Mouse (Mus musculus) limb, embryonic 15.5 days (tissue): ENCODE results near the gene Med12l. TPM values are rescaled to one million over a fixed set of nuclear protein-coding genes. Genes with fewer than 3 reads are reported as not detected.
"Not testable (repeated sequence)": the region's sequence is repeated elsewhere in the genome, so short reads cannot be mapped to it uniquely, and the experiment has no call there.

Source experiments
- ATAC-seq: fragments of 200-750 bp; cut with Nextera tagmentation; 2 replicates; pipeline ENCODE4 v1.8.0; 2017; ENCODE audit warnings: low read depth, moderate TSS enrichment; ENCODE audit not compliant: insufficient number of reproducible peaks, low FRiP score, low TSS enrichment
- H3K27ac ChIP-seq: fragments of 300-500 bp; sonication (generic); 2 replicates; pipeline ENCODE4 v1.5.1; 2015; ENCODE audit warnings: moderate library complexity, mild to moderate bottlenecking, inconsistent platforms
- H3K27me3 ChIP-seq: fragments of 300-500 bp; sonication (generic); 2 replicates; pipeline ENCODE4 v1.6.1; 2015; ENCODE audit warnings: inconsistent platforms
- H3K36me3 ChIP-seq: fragments of 300-500 bp; sonication (generic); 2 replicates; pipeline ENCODE4 v1.6.1; 2015; ENCODE audit warnings: inconsistent platforms
- H3K4me1 ChIP-seq: fragments of 300-500 bp; sonication (generic); 2 replicates; pipeline ENCODE4 v1.6.1; 2015; ENCODE audit warnings: inconsistent platforms
- H3K4me2 ChIP-seq: fragments of 300-500 bp; sonication (generic); 2 replicates; pipeline ENCODE4 v1.6.1; 2015; ENCODE audit warnings: mild to moderate bottlenecking, inconsistent platforms
- H3K4me3 ChIP-seq: fragments of 300-500 bp; sonication (generic); 2 replicates; pipeline ENCODE4 v1.5.1; 2015; ENCODE audit warnings: mild to moderate bottlenecking, inconsistent platforms
- H3K9ac ChIP-seq: fragments of 300-500 bp; sonication (generic); 2 replicates; pipeline ENCODE4 v1.6.1; 2015; ENCODE audit warnings: inconsistent platforms
- H3K9me3 ChIP-seq: fragments of 300-500 bp; sonication (generic); 2 replicates; pipeline ENCODE4 v1.6.1; 2016; ENCODE audit warnings: inconsistent platforms
- WGBS: fragments of 180-500 bp; shearing (Covaris S2); methylation state at CpG from one replicate; pipeline ENCODE4 v1.1.7; 2015; 5-methylcytosine and 5-hydroxymethylcytosine counted together
- polyA plus RNA-seq: library from polyadenylated mRNA; unstranded; fragments of >200 nt; fragmentation: Nextera tagmentation; extraction: Ambion mirVana; gene quantifications from 2 replicates; pipeline ENCODE4 v1.2.1, GENCODE M21; 2015

Gene Med12l
- polyA plus RNA-seq, 1 experiment from 2014 or later, result 2.0 TPM

- no peak for ATAC-seq
- no peak overlapping the region for H3K9ac ChIP-seq
- H3K27ac ChIP-seq, result no peak overlapping the region
- WGBS, result 21% methylated on average over 4 of the region's 4 CpGs
- no peak overlapping the region for H3K4me2 ChIP-seq
- H3K4me3 ChIP-seq, result no peak overlapping the region
- no peaks in the 10 kb centered on the region for H3K27me3 ChIP-seq
- no peaks in the 10 kb centered on the region for H3K9me3 ChIP-seq
- no peaks in the 10 kb centered on the region for H3K36me3 ChIP-seq
- no peaks in the 10 kb centered on the region for H3K4me1 ChIP-seq
Measured at GRCm38 (mm10) chr3:59025193-59025535, 19.5 kb downstream of the Med12l start.

GRCm38 (mm10) chr3:59028696-59029095 lies 23.1 kb downstream of the Med12l start:
- H3K4me2 ChIP-seq, result no peak overlapping the region
- H3K4me3 ChIP-seq, result no peak overlapping the region
- no peaks in the 10 kb centered on the region for H3K4me1 ChIP-seq
- no peak for ATAC-seq
- H3K27ac ChIP-seq, result no peak overlapping the region
- no peak overlapping the region for H3K9ac ChIP-seq
- H3K9me3 ChIP-seq, result no peaks in the 10 kb centered on the region
- H3K27me3 ChIP-seq, result no peaks in the 10 kb centered on the region
- H3K36me3 ChIP-seq, result no peaks in the 10 kb centered on the region
- 55% methylated on average over 6 of the region's 6 CpGs for WGBS

- Histone ChIP-seq H3K4me2 (no peak overlapping the region), H3K9ac (no peak overlapping the region), H3K9me3 (no peaks in the 10 kb centered on the region), H3K27ac (no peak overlapping the region), H3K4me3 (no peak overlapping the region), H3K4me1 (no peaks in the 10 kb centered on the region), H3K27me3 (no peaks in the 10 kb centered on the region), H3K36me3 (no peaks in the 10 kb centered on the region)
- WGBS, result 37% methylated on average over 4 of the region's 4 CpGs
- ATAC-seq, result no peak
Measured at GRCm38 (mm10) chr3:59030986-59031385, 25.4 kb downstream of the Med12l start.

DNA sequence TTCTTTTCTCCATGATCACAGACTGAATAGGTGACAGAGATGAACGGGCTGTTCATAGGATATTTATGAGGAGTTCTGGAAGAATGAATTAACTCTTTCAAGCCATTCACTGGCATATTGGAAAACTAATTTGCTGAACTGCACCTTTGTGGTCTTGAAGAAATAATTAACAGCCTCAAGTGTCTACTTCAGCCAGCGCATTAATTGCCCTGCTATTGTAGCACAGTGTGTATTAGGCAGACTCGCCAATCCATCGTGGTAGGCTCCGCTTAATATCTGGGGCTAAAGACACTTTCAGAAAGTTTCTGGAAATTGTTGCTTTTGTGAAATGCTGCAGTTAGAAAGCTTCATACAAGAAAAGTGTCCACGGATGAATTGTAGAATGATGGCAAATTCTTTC lies 35.9 kb downstream of the Med12l start:
- no peaks in the 10 kb centered on the region for H3K27me3 ChIP-seq
- ATAC-seq, result no peak
- H3K27ac ChIP-seq, result no peak overlapping the region
- H3K9me3 ChIP-seq, result no peaks in the 10 kb centered on the region
- H3K4me3 ChIP-seq, result no peak overlapping the region
- no peak overlapping the region for H3K4me2 ChIP-seq
- H3K4me1 ChIP-seq, result no peaks in the 10 kb centered on the region
- no peak overlapping the region for H3K9ac ChIP-seq
- WGBS, result 74% methylated on average over 6 of the region's 6 CpGs
- no peaks in the 10 kb centered on the region for H3K36me3 ChIP-seq

- 82% methylated on average over 17 of the region's 17 CpGs for WGBS
- peaks cover 4% of the 10 kb centered on the region; the same call in 1 of the 2 replicates for H3K4me1 ChIP-seq
- H3K36me3 ChIP-seq, result no peaks in the 10 kb centered on the region
- H3K9me3 ChIP-seq, result no peaks in the 10 kb centered on the region
- no peaks in the 10 kb centered on the region for H3K27me3 ChIP-seq
- no peak overlapping the region for H3K9ac ChIP-seq
- H3K4me3 ChIP-seq, result no peak overlapping the region
- H3K27ac ChIP-seq, result no peak overlapping the region
- no peak overlapping the region for H3K4me2 ChIP-seq
- no peak for ATAC-seq
Measured at GRCm38 (mm10) chr3:59054834-59055535, 49.4 kb downstream of the Med12l start.

GRCm38 (mm10) chr3:59059022-59059541 lies 53.5 kb downstream of the Med12l start:
- WGBS, result 3% methylated on average over 7 of the region's 7 CpGs
- Histone ChIP-seq H3K27me3 (no peaks in the 10 kb centered on the region), H3K36me3 (no peaks in the 10 kb centered on the region), H3K27ac (no peak overlapping the region), H3K4me1 (peaks cover 6% of the 10 kb centered on the region; the same call in 1 of the 2 replicates), H3K4me3 (no peak overlapping the region), H3K9me3 (no peaks in the 10 kb centered on the region), H3K9ac (no peak overlapping the region), H3K4me2 (0 out of 2 replicates have a peak overlapping the region, but pooled peaks have one; percentile 5)
- 0 out of 2 replicates have a peak, but pooled peaks have one; percentile 65 for ATAC-seq

- H3K4me1 ChIP-seq, result peaks cover 6% of the 10 kb centered on the region; the same call in 1 of the 2 replicates
- WGBS, result 77% methylated on average over 7 of the region's 7 CpGs
- H3K36me3 ChIP-seq, result no peaks in the 10 kb centered on the region
- H3K27ac ChIP-seq, result no peak overlapping the region
- H3K4me2 ChIP-seq, result no peak overlapping the region
- no peaks in the 10 kb centered on the region for H3K27me3 ChIP-seq
- no peaks in the 10 kb centered on the region for H3K9me3 ChIP-seq
- H3K9ac ChIP-seq, result no peak overlapping the region
- no peak overlapping the region for H3K4me3 ChIP-seq
- no peak for ATAC-seq
Measured at GRCm38 (mm10) chr3:59060131-59060530, 54.5 kb downstream of the Med12l start.

DNA sequence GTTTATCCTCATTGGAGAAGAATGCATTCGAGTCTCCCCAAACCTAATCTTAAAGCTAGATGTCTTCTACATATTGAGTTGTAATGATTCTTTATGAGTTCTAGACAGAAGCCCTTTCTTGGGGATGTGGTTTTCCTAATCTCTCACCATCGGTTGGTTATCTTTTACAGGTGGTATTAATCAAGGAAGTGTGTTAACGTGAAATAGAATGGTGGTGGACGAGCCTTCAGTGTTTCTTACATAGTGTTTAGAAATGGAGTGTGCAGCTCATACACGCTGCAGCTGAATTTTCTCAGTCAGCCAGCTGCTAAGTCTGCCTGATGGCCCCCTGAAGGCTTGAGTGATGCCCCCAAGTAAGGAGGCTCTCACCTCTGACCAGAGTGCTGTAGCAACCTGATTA lies 56.5 kb downstream of the Med12l start:
- no peak overlapping the region for H3K9ac ChIP-seq
- ATAC-seq, result no peak
- H3K9me3 ChIP-seq, result no peaks in the 10 kb centered on the region
- no peaks in the 10 kb centered on the region for H3K36me3 ChIP-seq
- 38% methylated on average over 5 of the region's 5 CpGs for WGBS
- H3K4me2 ChIP-seq, result no peak overlapping the region
- no peak overlapping the region for H3K4me3 ChIP-seq
- H3K27ac ChIP-seq, result no peak overlapping the region
- no peaks in the 10 kb centered on the region for H3K27me3 ChIP-seq
- H3K4me1 ChIP-seq, result peaks cover 18% of the 10 kb centered on the region

- whole genome bisulfite sequencing, result 84% methylated on average over 4 of the region's 4 CpGs
- Histone ChIP-seq H3K4me2 (no peak overlapping the region), H3K27ac (no peak overlapping the region), H3K4me1 (peaks cover 22% of the 10 kb centered on the region), H3K36me3 (no peaks in the 10 kb centered on the region), H3K9me3 (no peaks in the 10 kb centered on the region), H3K4me3 (no peak overlapping the region), H3K27me3 (no peaks in the 10 kb centered on the region), H3K9ac (no peak overlapping the region)
- ATAC-seq, result no peak
Measured at GRCm38 (mm10) chr3:59063431-59063830, 57.8 kb downstream of the Med12l start.

DNA sequence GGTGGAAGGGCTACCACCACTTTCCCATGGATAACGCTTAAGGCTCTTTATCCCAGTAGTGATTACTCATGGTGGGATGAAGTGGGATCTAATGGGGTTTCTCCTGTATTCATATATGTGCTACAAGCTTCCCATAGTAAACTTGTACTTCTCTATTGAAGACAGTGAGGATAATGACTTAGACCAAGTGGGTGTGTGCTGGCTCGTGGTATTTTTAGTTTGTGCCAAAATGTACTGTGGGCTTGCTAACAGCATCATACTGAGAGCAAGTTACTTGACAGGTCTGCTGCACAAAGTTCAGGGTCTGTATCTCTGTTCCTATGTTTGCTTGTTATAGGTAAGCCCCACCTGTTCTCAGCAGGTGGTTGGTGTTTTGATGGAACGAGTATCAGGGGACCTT lies 60.3 kb downstream of the Med12l start:
- H3K27me3 ChIP-seq, result no peaks in the 10 kb centered on the region
- H3K9ac ChIP-seq, result no peak overlapping the region
- H3K4me2 ChIP-seq, result no peak overlapping the region
- WGBS, result 77% methylated on average over 3 of the region's 3 CpGs
- H3K36me3 ChIP-seq, result no peaks in the 10 kb centered on the region
- peaks cover 17% of the 10 kb centered on the region for H3K4me1 ChIP-seq
- no peak overlapping the region for H3K4me3 ChIP-seq
- no peaks in the 10 kb centered on the region for H3K9me3 ChIP-seq
- H3K27ac ChIP-seq, result 0 out of 2 replicates have a peak overlapping the region, but pooled peaks have one; percentile 1
- no peak for ATAC-seq

- peak overlapping the region; percentile 1; the same call in 1 of the 2 replicates for H3K27ac ChIP-seq
- H3K4me1 ChIP-seq, result peaks cover 16% of the 10 kb centered on the region
- no peaks in the 10 kb centered on the region for H3K27me3 ChIP-seq
- no peak overlapping the region for H3K4me3 ChIP-seq
- no peak overlapping the region for H3K4me2 ChIP-seq
- H3K9ac ChIP-seq, result no peak overlapping the region
- 0 out of 2 replicates have a peak, but pooled peaks have one; percentile 48 for ATAC-seq
- H3K36me3 ChIP-seq, result no peaks in the 10 kb centered on the region
- H3K9me3 ChIP-seq, result no peaks in the 10 kb centered on the region
- WGBS, result 29% methylated on average over 8 of the region's 8 CpGs
Measured at GRCm38 (mm10) chr3:59066558-59067294, 61.1 kb downstream of the Med12l start.

DNA sequence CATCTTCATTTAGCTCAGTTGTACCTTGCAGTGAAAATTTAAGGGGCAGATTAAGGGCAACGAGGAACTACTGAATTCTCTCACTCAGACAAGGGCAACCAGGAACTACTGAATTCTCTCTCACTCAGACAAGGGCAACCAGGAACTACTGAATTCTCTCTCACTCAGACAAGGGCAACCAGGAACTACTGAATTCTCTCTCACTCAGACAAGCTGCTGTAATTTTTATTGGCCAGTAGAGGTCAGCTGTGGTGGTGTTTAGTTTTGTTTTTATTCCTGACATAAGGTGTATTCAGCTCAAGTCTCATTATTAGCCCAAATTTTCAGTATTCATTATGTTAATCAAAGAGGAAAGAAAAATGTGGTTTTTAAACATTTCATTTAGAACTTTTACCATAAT lies 63.4 kb downstream of the Med12l start:
- peaks cover 16% of the 10 kb centered on the region for H3K4me1 ChIP-seq
- not testable (repeated sequence) for H3K4me3 ChIP-seq, H3K36me3 ChIP-seq, H3K9ac ChIP-seq, H3K9me3 ChIP-seq, ATAC-seq, H3K27me3 ChIP-seq, H3K27ac ChIP-seq, H3K4me2 ChIP-seq
- 82% methylated on average over 1 of the region's 1 CpGs for WGBS
